Mouse (Mus musculus): ENCODE measurements around the gene Taf4. TPM values are rescaled to one million over a fixed set of nuclear protein-coding genes. Genes with fewer than 3 reads are reported as not detected.

Gene Taf4
- polyA plus RNA-seq, 1 experiment from 2014 or later = 5.2 TPM

GRCm38 (mm10) chr2:179961420-179961819, 15.0 kb downstream of the Taf4 start:
- 82% methylated on average over 4 of the region's 4 CpGs for WGBS
- Histone ChIP-seq H3K27ac (ENCODE audit: low read depth) (no peak overlapping the region), H3K27me3 (replicated peaks; ENCODE audit: control insufficient read depth, insufficient read depth, low read length) (no peaks in the 10 kb centered on the region), H3K9ac (ENCODE audit: low read length) (no peak overlapping the region), H3K4me2 (ENCODE audit: low read length) (no peak overlapping the region), H3K4me1 (replicated peaks; ENCODE audit: control insufficient read depth, insufficient read depth, low read length) (peaks cover 10% of the 10 kb centered on the region; the same call in 1 of the 2 replicates), H3K4me3 (ENCODE audit: low read depth, low read length) (no peak overlapping the region), H3K36me3 (ENCODE audit: control insufficient read depth, insufficient read depth, low read length) (no peaks in the 10 kb centered on the region), H3K9me3 (ENCODE audit: control insufficient read depth, low read length) (no peaks in the 10 kb centered on the region)
- no peak for ATAC-seq (replicated peaks; ENCODE audit: low FRiP score, low TSS enrichment, low read depth)
- no peak for DNase-seq (ENCODE audit: low spot score)

DNA sequence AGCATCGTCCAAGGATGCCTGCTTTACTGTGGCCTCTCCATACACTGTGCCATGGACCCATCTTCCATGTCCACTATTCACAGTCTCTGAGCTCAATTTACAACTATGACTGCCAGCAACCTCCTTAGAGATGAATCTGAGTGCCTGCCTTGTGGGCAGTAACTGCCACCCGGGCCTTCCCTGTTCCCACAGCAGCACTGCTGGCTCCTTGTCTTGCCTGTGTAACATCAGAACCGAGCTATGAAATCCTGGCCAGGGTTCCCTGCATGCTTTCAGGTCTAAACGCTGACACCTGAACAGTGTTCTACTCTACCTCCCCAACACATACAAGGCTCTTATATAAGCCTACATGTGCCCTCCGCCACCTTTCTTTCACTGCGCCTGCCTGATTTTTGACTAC, 16.1 kb downstream of the Taf4 start:
- Histone ChIP-seq H3K4me2 (ENCODE audit: low read length) (no peak overlapping the region), H3K9me3 (ENCODE audit: control insufficient read depth, low read length) (no peaks in the 10 kb centered on the region), H3K27me3 (replicated peaks; ENCODE audit: control insufficient read depth, insufficient read depth, low read length) (no peaks in the 10 kb centered on the region), H3K9ac (ENCODE audit: low read length) (no peak overlapping the region), H3K27ac (ENCODE audit: low read depth) (no peak overlapping the region), H3K4me3 (ENCODE audit: low read depth, low read length) (no peak overlapping the region), H3K36me3 (ENCODE audit: control insufficient read depth, insufficient read depth, low read length) (no peaks in the 10 kb centered on the region), H3K4me1 (replicated peaks; ENCODE audit: control insufficient read depth, insufficient read depth, low read length) (peaks cover 8% of the 10 kb centered on the region; the same call in 1 of the 2 replicates)
- ATAC-seq (replicated peaks; ENCODE audit: low FRiP score, low TSS enrichment, low read depth) (no peak), DNase-seq (ENCODE audit: low spot score) (no peak)
- 93% methylated on average over 6 of the region's 6 CpGs for WGBS

- Histone ChIP-seq H3K27ac (ENCODE audit: low read depth) (no peak overlapping the region), H3K9me3 (ENCODE audit: control insufficient read depth, low read length) (no peaks in the 10 kb centered on the region), H3K4me1 (replicated peaks; ENCODE audit: control insufficient read depth, insufficient read depth, low read length) (peaks cover 8% of the 10 kb centered on the region; the same call in 1 of the 2 replicates), H3K4me3 (ENCODE audit: low read depth, low read length) (no peak overlapping the region), H3K36me3 (ENCODE audit: control insufficient read depth, insufficient read depth, low read length) (no peaks in the 10 kb centered on the region), H3K4me2 (ENCODE audit: low read length) (no peak overlapping the region), H3K9ac (ENCODE audit: low read length) (no peak overlapping the region), H3K27me3 (replicated peaks; ENCODE audit: control insufficient read depth, insufficient read depth, low read length) (no peaks in the 10 kb centered on the region)
- ATAC-seq (replicated peaks; ENCODE audit: low FRiP score, low TSS enrichment, low read depth) (no peak), DNase-seq (ENCODE audit: low spot score) (no peak)
- WGBS = 24% methylated on average over 3 of the region's 3 CpGs
Observed at GRCm38 (mm10) chr2:179959391-179959790, 17.1 kb downstream of the Taf4 start.

GRCm38 (mm10) chr2:179951542-179952524, 24.6 kb downstream of the Taf4 start:
- 64% methylated on average over 14 of the region's 14 CpGs for WGBS
- no peaks in the 10 kb centered on the region for H3K36me3 ChIP-seq (ENCODE audit: control insufficient read depth, insufficient read depth, low read length)
- H3K4me3 ChIP-seq (ENCODE audit: low read depth, low read length) = no peak overlapping the region
- H3K27ac ChIP-seq (ENCODE audit: low read depth) = no peak overlapping the region
- H3K9me3 ChIP-seq (ENCODE audit: control insufficient read depth, low read length) = no peaks in the 10 kb centered on the region
- no peak for DNase-seq (ENCODE audit: low spot score)
- no peak overlapping the region for H3K9ac ChIP-seq (ENCODE audit: low read length)
- peaks cover 15% of the 10 kb centered on the region for H3K4me1 ChIP-seq (replicated peaks; ENCODE audit: control insufficient read depth, insufficient read depth, low read length)
- no peaks in the 10 kb centered on the region for H3K27me3 ChIP-seq (replicated peaks; ENCODE audit: control insufficient read depth, insufficient read depth, low read length)
- ATAC-seq (replicated peaks; ENCODE audit: low FRiP score, low TSS enrichment, low read depth) = no peak
- H3K4me2 ChIP-seq (ENCODE audit: low read length) = no peak overlapping the region

DNA sequence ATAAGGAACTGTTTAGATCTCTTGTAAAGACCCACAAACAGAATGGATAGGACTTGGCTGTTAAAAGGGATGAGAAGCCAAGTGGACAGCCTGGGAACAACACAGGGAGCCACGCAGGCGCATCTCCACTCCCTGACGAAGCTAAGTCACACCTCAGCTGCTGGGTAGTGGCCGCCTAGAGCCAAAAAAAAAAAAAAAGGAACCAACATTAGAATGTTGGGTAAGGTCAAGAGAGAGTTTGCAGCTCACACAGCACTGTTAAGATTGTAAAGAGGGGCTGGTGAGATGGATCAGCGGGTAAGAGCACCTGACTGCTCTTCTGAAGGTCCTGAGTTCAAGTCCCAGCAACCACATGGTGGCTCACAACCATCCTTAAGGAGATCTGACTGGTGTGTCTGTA, 27.6 kb downstream of the Taf4 start:
- ATAC-seq (replicated peaks; ENCODE audit: low FRiP score, low TSS enrichment, low read depth) = no peak
- Histone ChIP-seq H3K9ac (ENCODE audit: low read length) (no peak overlapping the region), H3K27ac (ENCODE audit: low read depth) (no peak overlapping the region), H3K4me3 (ENCODE audit: low read depth, low read length) (no peak overlapping the region), H3K4me2 (ENCODE audit: low read length) (no peak overlapping the region), H3K4me1 (replicated peaks; ENCODE audit: control insufficient read depth, insufficient read depth, low read length) (peaks cover 15% of the 10 kb centered on the region), H3K36me3 (ENCODE audit: control insufficient read depth, insufficient read depth, low read length) (no peaks in the 10 kb centered on the region), H3K27me3 (replicated peaks; ENCODE audit: control insufficient read depth, insufficient read depth, low read length) (no peaks in the 10 kb centered on the region), H3K9me3 (ENCODE audit: control insufficient read depth, low read length) (no peaks in the 10 kb centered on the region)
- 79% methylated on average over 5 of the region's 5 CpGs for WGBS
- no peak for DNase-seq (ENCODE audit: low spot score)

DNA sequence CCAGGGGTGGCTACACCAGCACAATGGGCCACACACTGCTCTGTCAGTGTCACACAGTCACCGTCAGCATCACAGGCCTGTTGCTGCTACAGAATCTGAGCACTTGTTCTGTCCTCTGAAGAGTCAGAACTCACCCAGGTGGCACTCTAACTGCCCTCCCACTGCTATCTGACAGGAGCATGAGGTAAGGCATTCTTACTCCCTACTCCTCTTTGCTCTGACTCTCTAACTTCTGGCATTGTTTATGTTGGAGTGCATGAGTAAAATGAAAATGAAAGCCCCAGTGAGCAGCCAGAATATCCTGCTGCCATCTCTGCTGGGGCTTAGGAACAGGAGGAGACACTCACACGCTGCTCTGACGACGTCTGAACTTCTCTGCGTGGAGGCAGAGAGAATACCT, 28.8 kb downstream of the Taf4 start:
- Histone ChIP-seq H3K36me3 (ENCODE audit: control insufficient read depth, insufficient read depth, low read length) (no peaks in the 10 kb centered on the region), H3K4me3 (ENCODE audit: low read depth, low read length) (no peak overlapping the region), H3K4me1 (replicated peaks; ENCODE audit: control insufficient read depth, insufficient read depth, low read length) (peaks cover 15% of the 10 kb centered on the region), H3K9ac (ENCODE audit: low read length) (no peak overlapping the region), H3K9me3 (ENCODE audit: control insufficient read depth, low read length) (no peaks in the 10 kb centered on the region), H3K27me3 (replicated peaks; ENCODE audit: control insufficient read depth, insufficient read depth, low read length) (no peaks in the 10 kb centered on the region), H3K4me2 (ENCODE audit: low read length) (no peak overlapping the region), H3K27ac (ENCODE audit: low read depth) (no peak overlapping the region)
- no peak for DNase-seq (ENCODE audit: low spot score)
- no peak for ATAC-seq (replicated peaks; ENCODE audit: low FRiP score, low TSS enrichment, low read depth)
- WGBS = 31% methylated on average over 5 of the region's 5 CpGs

DNA sequence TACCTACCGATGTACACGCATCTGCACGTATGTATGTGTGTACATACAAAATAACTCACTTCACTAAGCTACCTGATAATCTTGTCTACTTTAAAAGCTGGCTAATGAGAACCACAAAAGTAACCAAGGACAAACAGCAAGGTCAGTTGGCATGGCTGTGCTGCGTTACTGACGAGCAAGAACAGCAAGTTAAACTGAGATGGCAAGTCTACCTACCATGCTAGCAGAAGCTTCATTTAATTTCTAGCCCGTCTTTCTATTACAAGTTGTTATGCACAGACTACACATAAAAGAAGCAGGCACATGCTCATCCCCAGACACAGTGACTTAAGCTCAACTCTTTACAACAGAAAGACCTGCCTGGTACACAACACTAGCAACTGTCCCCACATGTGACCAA, 29.9 kb downstream of the Taf4 start:
- 86% methylated on average over 6 of the region's 6 CpGs for WGBS

GRCm38 (mm10) chr2:179945051-179945450, 31.4 kb downstream of the Taf4 start:
- H3K9me3 ChIP-seq (ENCODE audit: control insufficient read depth, low read length) = no peaks in the 10 kb centered on the region
- no peaks in the 10 kb centered on the region for H3K27me3 ChIP-seq (replicated peaks; ENCODE audit: control insufficient read depth, insufficient read depth, low read length)
- peaks cover 6% of the 10 kb centered on the region for H3K4me1 ChIP-seq (replicated peaks; ENCODE audit: control insufficient read depth, insufficient read depth, low read length)
- DNase-seq (ENCODE audit: low spot score) (no peak), ATAC-seq (replicated peaks; ENCODE audit: low FRiP score, low TSS enrichment, low read depth) (no peak)
- no peak overlapping the region for H3K4me2 ChIP-seq (ENCODE audit: low read length)
- no peaks in the 10 kb centered on the region for H3K36me3 ChIP-seq (ENCODE audit: control insufficient read depth, insufficient read depth, low read length)
- WGBS = 55% methylated on average over 4 of the region's 4 CpGs
- no peak overlapping the region for H3K27ac ChIP-seq (ENCODE audit: low read depth)
- no peak overlapping the region for H3K9ac ChIP-seq (ENCODE audit: low read length)
- no peak overlapping the region for H3K4me3 ChIP-seq (ENCODE audit: low read depth, low read length)

More for the DNA sequence above, 29.9 kb downstream of the Taf4 start:
- H3K27ac ChIP-seq (ENCODE audit: low read depth) = no peak overlapping the region
- H3K27me3 ChIP-seq (replicated peaks; ENCODE audit: control insufficient read depth, insufficient read depth, low read length) = no peaks in the 10 kb centered on the region
- H3K4me3 ChIP-seq (ENCODE audit: low read depth, low read length) = no peak overlapping the region
- DNase-seq (ENCODE audit: low spot score) (no peak), ATAC-seq (replicated peaks; ENCODE audit: low FRiP score, low TSS enrichment, low read depth) (no peak)
- H3K36me3 ChIP-seq (ENCODE audit: control insufficient read depth, insufficient read depth, low read length) = no peaks in the 10 kb centered on the region
- H3K9ac ChIP-seq (ENCODE audit: low read length) = no peak overlapping the region
- peaks cover 7% of the 10 kb centered on the region for H3K4me1 ChIP-seq (replicated peaks; ENCODE audit: control insufficient read depth, insufficient read depth, low read length)
- no peaks in the 10 kb centered on the region for H3K9me3 ChIP-seq (ENCODE audit: control insufficient read depth, low read length)
- H3K4me2 ChIP-seq (ENCODE audit: low read length) = no peak overlapping the region

GRCm38 (mm10) chr2:179941696-179942095, 34.8 kb downstream of the Taf4 start:
- 91% methylated on average over 1 of the region's 1 CpGs for WGBS
- ATAC-seq (replicated peaks; ENCODE audit: low FRiP score, low TSS enrichment, low read depth) = no peak
- Histone ChIP-seq H3K9ac (ENCODE audit: low read length) (no peak overlapping the region), H3K4me3 (ENCODE audit: low read depth, low read length) (no peak overlapping the region), H3K4me1 (replicated peaks; ENCODE audit: control insufficient read depth, insufficient read depth, low read length) (no peaks in the 10 kb centered on the region), H3K4me2 (ENCODE audit: low read length) (no peak overlapping the region), H3K27me3 (replicated peaks; ENCODE audit: control insufficient read depth, insufficient read depth, low read length) (no peaks in the 10 kb centered on the region), H3K27ac (ENCODE audit: low read depth) (no peak overlapping the region), H3K9me3 (ENCODE audit: control insufficient read depth, low read length) (no peaks in the 10 kb centered on the region), H3K36me3 (ENCODE audit: control insufficient read depth, insufficient read depth, low read length) (no peaks in the 10 kb centered on the region)
- DNase-seq (ENCODE audit: low spot score) = no peak
